Mouse (Mus musculus) hindbrain, postnatal 0 days (tissue): ENCODE data around the gene Ccnd3. TPM values are rescaled to one million over a fixed set of nuclear protein-coding genes. Genes with fewer than 3 reads are reported as not detected.

Experiments
- ATAC-seq: fragments of 200-750 bp; cut with Nextera tagmentation; 2 replicates; pipeline ENCODE4 v1.8.0; 2017; ENCODE audit warnings: mild to moderate bottlenecking, moderate TSS enrichment, moderate library complexity
- DNase-seq: peaks from one replicate; pipeline ENCODE4 v3.0.0-alpha.2; 2015; ENCODE audit warnings: low spot score
- H3K27ac ChIP-seq: fragments of 300-500 bp; sonication (generic); 2 replicates; pipeline ENCODE4 v1.5.1; 2014; ENCODE audit warnings: mild to moderate bottlenecking
- H3K27me3 ChIP-seq: fragments of 300-500 bp; sonication (generic); 2 replicates; pipeline ENCODE4 v1.6.1; 2014; ENCODE audit warnings: low read length, mixed read lengths; ENCODE audit not compliant: insufficient read depth
- H3K36me3 ChIP-seq: fragments of 300-500 bp; sonication (generic); 2 replicates; pipeline ENCODE4 v1.6.1; 2014; ENCODE audit warnings: low read length, mixed read lengths; ENCODE audit not compliant: insufficient read depth
- H3K4me1 ChIP-seq: fragments of 300-500 bp; sonication (generic); 2 replicates; pipeline ENCODE4 v1.6.1; 2014; ENCODE audit warnings: antibody characterized with exemption, low read length, mixed read lengths; ENCODE audit not compliant: insufficient read depth
- H3K4me2 ChIP-seq: fragments of 300-500 bp; sonication (generic); 2 replicates; pipeline ENCODE4 v1.6.1; 2014; ENCODE audit warnings: low read depth, mild to moderate bottlenecking, low read length, moderate library complexity, mixed read lengths
- H3K4me3 ChIP-seq: fragments of 300-500 bp; sonication (generic); 2 replicates; pipeline ENCODE4 v1.5.1; 2014; ENCODE audit warnings: low read length
- H3K9ac ChIP-seq: fragments of 300-500 bp; sonication (generic); replicated peaks from 2 replicates; pipeline ENCODE4 v1.6.1; 2014; ENCODE audit warnings: mild to moderate bottlenecking, low read length, moderate library complexity, mixed read lengths
- H3K9me3 ChIP-seq: fragments of 300-500 bp; sonication (generic); 2 replicates; pipeline ENCODE4 v1.6.1; 2016; ENCODE audit warnings: low read length, mixed read lengths
- CTCF ChIP-seq: IDR thresholded peaks from 2 replicates; pipeline ENCODE4 v1.5.1; 2016; ENCODE audit warnings: antibody characterized with exemption, control low read depth, low read depth
- WGBS: fragments of 180-500 bp; shearing (Covaris S2); extraction: QIAGEN DNeasy Blood & Tissue Kit; methylation state at CpG from one replicate; pipeline ENCODE4 v1.1.7; 2014; 5-methylcytosine and 5-hydroxymethylcytosine counted together
- polyA plus RNA-seq: library from polyadenylated mRNA; unstranded; fragments of >200 nt; fragmentation: Nextera tagmentation; extraction: Ambion mirVana; gene quantifications from 2 replicates; pipeline ENCODE4 v1.2.1, GENCODE M21; 2015
- total RNA-seq: library from RNA; depleted of rRNA; stranded (reverse); fragments of >200 nt; gene quantifications from 2 replicates; pipeline ENCODE4 v1.2.3, GENCODE M21; 2014

The Ccnd3 gene
- total and polyA plus RNA-seq, 2 experiments from 2014 or later, result 63.4 to 71.5 TPM

- H3K9me3 ChIP-seq, result no peaks in the 10 kb centered on the region
- H3K27ac ChIP-seq, result no peak overlapping the region
- H3K36me3 ChIP-seq, result peaks cover 37% of the 10 kb centered on the region
- no peaks in the 10 kb centered on the region for H3K27me3 ChIP-seq
- no peak overlapping the region for H3K4me3 ChIP-seq
- 79% methylated on average over 11 of the region's 11 CpGs for WGBS
- no peak for ATAC-seq
- no peak overlapping the region for H3K4me2 ChIP-seq
- H3K4me1 ChIP-seq, result no peaks in the 10 kb centered on the region
- no peak overlapping the region for H3K9ac ChIP-seq
- TF ChIP-seq CTCF, result no peak
- DNase-seq, result no peak
Measured at GRCm38 (mm10) chr17:47599511-47600297, 94.9 kb downstream of the Ccnd3 start.

GRCm38 (mm10) chr17:47600601-47601388 is 95.9 kb downstream of the Ccnd3 start:
- H3K27me3 ChIP-seq, result no peaks in the 10 kb centered on the region
- no peak overlapping the region for H3K4me3 ChIP-seq
- H3K4me2 ChIP-seq, result no peak overlapping the region
- no peak overlapping the region for H3K9ac ChIP-seq
- no peak for TF ChIP-seq CTCF
- H3K27ac ChIP-seq, result no peak overlapping the region
- 85% methylated on average over 13 of the region's 13 CpGs for WGBS
- H3K36me3 ChIP-seq, result peaks cover 44% of the 10 kb centered on the region
- no peak for ATAC-seq
- no peaks in the 10 kb centered on the region for H3K4me1 ChIP-seq
- H3K9me3 ChIP-seq, result no peaks in the 10 kb centered on the region
- no peak for DNase-seq

- H3K9ac ChIP-seq, result no peak overlapping the region
- H3K9me3 ChIP-seq, result no peaks in the 10 kb centered on the region
- H3K27me3 ChIP-seq, result no peaks in the 10 kb centered on the region
- H3K4me2 ChIP-seq, result no peak overlapping the region
- peaks cover 44% of the 10 kb centered on the region for H3K36me3 ChIP-seq
- no peak for TF ChIP-seq CTCF
- no peak overlapping the region for H3K27ac ChIP-seq
- ATAC-seq (no peak), DNase-seq (no peak)
- no peaks in the 10 kb centered on the region for H3K4me1 ChIP-seq
- H3K4me3 ChIP-seq, result no peak overlapping the region
- WGBS, result 92% methylated on average over 10 of the region's 10 CpGs
Measured at GRCm38 (mm10) chr17:47601389-47601755, 96.5 kb downstream of the Ccnd3 start.

GRCm38 (mm10) chr17:47602289-47602688 is 97.4 kb downstream of the Ccnd3 start:
- 94% methylated on average over 11 of the region's 11 CpGs for WGBS
- H3K4me1 ChIP-seq, result no peaks in the 10 kb centered on the region
- no peak for DNase-seq
- peaks cover 52% of the 10 kb centered on the region for H3K36me3 ChIP-seq
- no peak overlapping the region for H3K4me3 ChIP-seq
- no peak overlapping the region for H3K4me2 ChIP-seq
- no peak for ATAC-seq
- no peaks in the 10 kb centered on the region for H3K27me3 ChIP-seq
- no peak overlapping the region for H3K9ac ChIP-seq
- no peak overlapping the region for H3K27ac ChIP-seq
- no peaks in the 10 kb centered on the region for H3K9me3 ChIP-seq
- TF ChIP-seq CTCF, result no peak

DNA sequence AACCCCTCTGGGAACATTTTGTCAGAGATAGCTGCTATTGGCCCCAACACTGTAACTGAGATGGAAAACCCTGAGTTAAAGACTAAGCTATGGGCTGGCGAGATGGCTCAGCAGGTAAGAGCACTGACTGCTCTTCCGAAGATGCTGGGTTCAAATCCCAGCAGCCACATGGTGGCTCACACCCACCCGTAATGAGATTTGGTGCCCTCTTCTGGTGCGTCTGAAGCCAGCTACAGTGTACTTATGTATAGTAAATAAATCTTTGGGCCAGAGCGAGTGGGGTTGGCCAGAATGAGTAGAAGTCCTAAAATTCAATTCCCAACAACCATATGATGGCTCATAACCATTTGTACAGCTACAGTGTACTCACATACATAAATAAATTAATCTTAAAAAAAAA is 101.4 kb downstream of the Ccnd3 start:
- Histone ChIP-seq H3K27ac (no peak overlapping the region), H3K9ac (no peak overlapping the region), H3K4me3 (no peak overlapping the region), H3K4me1 (0 out of 2 replicates have a peak, but pooled peaks cover 4% of the 10 kb centered on the region), H3K9me3 (no peaks in the 10 kb centered on the region), H3K36me3 (peaks cover 41% of the 10 kb centered on the region), H3K4me2 (no peak overlapping the region), H3K27me3 (no peaks in the 10 kb centered on the region)
- TF ChIP-seq CTCF, result peak; percentile 32
- DNase-seq (no peak), ATAC-seq (no peak)
- 72% methylated on average over 5 of the region's 5 CpGs for WGBS

GRCm38 (mm10) chr17:47609182-47609581 is 104.3 kb downstream of the Ccnd3 start:
- Histone ChIP-seq H3K9me3 (no peaks in the 10 kb centered on the region), H3K4me3 (no peak overlapping the region), H3K4me1 (peaks cover 14% of the 10 kb centered on the region), H3K4me2 (no peak overlapping the region), H3K9ac (no peak overlapping the region), H3K36me3 (peaks cover 24% of the 10 kb centered on the region), H3K27me3 (no peaks in the 10 kb centered on the region), H3K27ac (no peak overlapping the region)
- 96% methylated on average over 4 of the region's 4 CpGs for WGBS
- no peak for ATAC-seq
- DNase-seq, result no peak
- no peak for TF ChIP-seq CTCF
